7 mouse cellular contexts compared by ENCODE assay signal in genomic region chr11:104318940-104319781, GRCm38 (mm10).
DNase-seq lines count a peak whose midpoint lies in the region; ATAC-seq and TF ChIP-seq lines count a peak whose summit lies in the region.

No protein-coding gene starts in this region.

- under 1% methylated on average over 24 of the region's 24 CpGs for WGBS in heart, embryonic 15.5 days
- WGBS in limb, embryonic 14.5 days: 2% methylated on average over 24 of the region's 24 CpGs
- WGBS in midbrain, embryonic 13.5 days: under 1% methylated on average over 24 of the region's 24 CpGs

- TF ChIP-seq POLR2A in ES-Bruce4 (IDR thresholded peaks at IDR 0.05; ENCODE audit: insufficient read depth, low read length): no peak
- TF ChIP-seq POLR2A in limb, embryonic 14.5 days (IDR thresholded peaks at IDR 0.05; ENCODE audit: borderline replicate concordance, extremely low read depth, insufficient read depth, insufficient read length): no peak

- no peaks in the 10 kb centered on the region for H3K9me3 ChIP-seq in ES-Bruce4 (replicated peaks; ENCODE audit: control insufficient read depth, insufficient read depth, low read length, poor library complexity, severe bottlenecking)
- H3K9me3 ChIP-seq in heart, embryonic 15.5 days (replicated peaks): no peaks in the 10 kb centered on the region
- H3K9me3 ChIP-seq in limb, embryonic 14.5 days (ENCODE audit: control insufficient read depth, low read length): no peaks in the 10 kb centered on the region
- no peaks in the 10 kb centered on the region for H3K9me3 ChIP-seq in midbrain, embryonic 13.5 days

- peaks cover 16% of the 10 kb centered on the region for H3K4me1 ChIP-seq in ES-Bruce4 (ENCODE audit: control insufficient read depth, insufficient read depth, low read length)
- peaks cover 16% of the 10 kb centered on the region for H3K4me1 ChIP-seq in heart, embryonic 15.5 days (replicated peaks)
- peaks cover 4% of the 10 kb centered on the region; the same call in 1 of the 2 replicates for H3K4me1 ChIP-seq in limb, embryonic 14.5 days (ENCODE audit: control insufficient read depth, insufficient read depth, low read length)
- peaks cover 30% of the 10 kb centered on the region for H3K4me1 ChIP-seq in midbrain, embryonic 13.5 days (replicated peaks)

- H3K27ac ChIP-seq in ES-Bruce4 (ENCODE audit: insufficient read depth, low read length): peak overlapping the region; percentile 19; the same call in 1 of the 2 replicates
- H3K27ac ChIP-seq in heart, embryonic 15.5 days: peak overlapping the region; percentile 64
- 0 out of 2 replicates have a peak overlapping the region, but pooled peaks have one; percentile 19 for H3K27ac ChIP-seq in limb, embryonic 14.5 days (replicated peaks; ENCODE audit: low read depth, low read length)
- H3K27ac ChIP-seq in midbrain, embryonic 13.5 days: peak overlapping the region; percentile 61

- H3K9ac ChIP-seq in ES-Bruce4 (ENCODE audit: low read depth, poor library complexity, severe bottlenecking): peak overlapping the region; percentile 26
- H3K9ac ChIP-seq in heart, embryonic 15.5 days: peak overlapping the region; percentile 64
- H3K9ac ChIP-seq in limb, embryonic 14.5 days (ENCODE audit: low read depth, low read length, severe bottlenecking): peak overlapping the region; percentile 56
- H3K9ac ChIP-seq in midbrain, embryonic 13.5 days (replicated peaks): peak overlapping the region; percentile 57

- H3K27me3 ChIP-seq in ES-Bruce4 (ENCODE audit: control insufficient read depth, insufficient read depth, low read length, poor library complexity, severe bottlenecking): no peaks in the 10 kb centered on the region
- H3K27me3 ChIP-seq in heart, embryonic 15.5 days: no peaks in the 10 kb centered on the region
- H3K27me3 ChIP-seq in limb, embryonic 14.5 days (ENCODE audit: control insufficient read depth, insufficient read depth, low read length): no peaks in the 10 kb centered on the region
- no peaks in the 10 kb centered on the region for H3K27me3 ChIP-seq in midbrain, embryonic 13.5 days

- H3K4me3 ChIP-seq in ES-Bruce4 (ENCODE audit: low read depth, low read length): peak overlapping the region; percentile 50
- H3K4me3 ChIP-seq in heart, embryonic 15.5 days: peak overlapping the region; percentile 59
- H3K4me3 ChIP-seq in limb, embryonic 14.5 days (replicated peaks; ENCODE audit: low read length): peak overlapping the region; percentile 48
- H3K4me3 ChIP-seq in midbrain, embryonic 13.5 days (replicated peaks): peak overlapping the region; percentile 34

- peak; percentile 53 for ATAC-seq in heart, embryonic 15.5 days (replicated peaks; ENCODE audit: insufficient number of reproducible peaks, insufficient read depth, low FRiP score, low read depth)
- ATAC-seq in limb, embryonic 14.5 days (ENCODE audit: low FRiP score, low read depth): peak; percentile 58
- peak; percentile 80 for ATAC-seq in midbrain, embryonic 13.5 days

- TF ChIP-seq CTCF in ES-Bruce4 (IDR thresholded peaks at IDR 0.05; ENCODE audit: low read depth, low read length): no peak

- peak; percentile 82 for DNase-seq in Muller cell, postnatal 12 days (ENCODE audit: inconsistent ontology term)
- DNase-seq in embryo, embryonic 9.5 days (ENCODE audit: extremely low spot score): peak; percentile 54
- DNase-seq in limb, embryonic 14.5 days (ENCODE audit: low spot score): peak; percentile 20
- DNase-seq in thymus, postnatal 25 days: no peak

- TF ChIP-seq EP300 in ES-Bruce4 (IDR thresholded peaks at IDR 0.05; ENCODE audit: insufficient read depth, low read depth, low read length): peak; percentile 59; the same call in 1 of the 2 replicates

- H3K4me2 ChIP-seq in heart, embryonic 15.5 days: peak overlapping the region; percentile 90
- H3K4me2 ChIP-seq in limb, embryonic 14.5 days (replicated peaks; ENCODE audit: low read depth, low read length, severe bottlenecking): peak overlapping the region; percentile 75
- peak overlapping the region; percentile 65 for H3K4me2 ChIP-seq in midbrain, embryonic 13.5 days (replicated peaks)

- no peaks in the 10 kb centered on the region for H3K36me3 ChIP-seq in ES-Bruce4 (ENCODE audit: control insufficient read depth, insufficient read depth, low read length, poor library complexity, severe bottlenecking)
- H3K36me3 ChIP-seq in heart, embryonic 15.5 days: no peaks in the 10 kb centered on the region
- no peaks in the 10 kb centered on the region for H3K36me3 ChIP-seq in limb, embryonic 14.5 days (ENCODE audit: control insufficient read depth, insufficient read depth, low read length)
- peaks cover 44% of the 10 kb centered on the region for H3K36me3 ChIP-seq in midbrain, embryonic 13.5 days
